Mouse (Mus musculus) bone marrow, adult 2 months (tissue): Measurements from ENCODE around the gene Rel. TPM values are rescaled to one million over a fixed set of nuclear protein-coding genes. Genes with fewer than 3 reads are reported as not detected.

Source experiments
- H3K27ac ChIP-seq: fragments of 200-500 bp; 2 replicates; pipeline ENCODE4 v1.5.1; 2012; ENCODE audit warnings: low read depth, mild to moderate bottlenecking, control low read depth, inconsistent platforms, low read length; ENCODE audit not compliant: control insufficient read depth, poor library complexity, insufficient read depth
- H3K4me1 ChIP-seq: fragments of 200-500 bp; 2 replicates; pipeline ENCODE4 v1.6.1; 2011; ENCODE audit warnings: low read length; ENCODE audit not compliant: control insufficient read depth, insufficient read depth
- H3K4me3 ChIP-seq: fragments of 200-500 bp; replicated peaks from 2 replicates; pipeline ENCODE3; 2011; ENCODE audit warnings: mild to moderate bottlenecking, low read depth, low read length, control low read depth; ENCODE audit not compliant: control insufficient read depth
- CTCF ChIP-seq: fragments of 200-500 bp; IDR thresholded peaks from 2 replicates; pipeline ENCODE4 v1.5.1; 2011; ENCODE audit warnings: low read length, control low read depth; ENCODE audit not compliant: control insufficient read depth, insufficient read depth
- POLR2A ChIP-seq: fragments of 200-500 bp; IDR thresholded peaks from 2 replicates; pipeline ENCODE4 v1.6.1; 2011; ENCODE audit warnings: low read depth, mild to moderate bottlenecking, control low read depth, low read length, borderline replicate concordance; ENCODE audit not compliant: control insufficient read depth
- WGBS: fragments of 180-500 bp; shearing (Covaris S2); methylation state at CpG from one replicate; pipeline ENCODE4 v1.1.7; 2018; 5-methylcytosine and 5-hydroxymethylcytosine counted together
- polyA plus RNA-seq: library from polyadenylated mRNA; stranded (reverse); fragments of >200 nt; gene quantifications from 2 replicates; pipeline ENCODE4 v1.2.4, GENCODE M21; 2011; ENCODE audit warnings: low replicate concordance; ENCODE audit not compliant: missing spikeins, insufficient read depth, insufficient read length

Gene Rel
- polyA plus RNA-seq, 1 experiment: 4.1 TPM

DNA sequence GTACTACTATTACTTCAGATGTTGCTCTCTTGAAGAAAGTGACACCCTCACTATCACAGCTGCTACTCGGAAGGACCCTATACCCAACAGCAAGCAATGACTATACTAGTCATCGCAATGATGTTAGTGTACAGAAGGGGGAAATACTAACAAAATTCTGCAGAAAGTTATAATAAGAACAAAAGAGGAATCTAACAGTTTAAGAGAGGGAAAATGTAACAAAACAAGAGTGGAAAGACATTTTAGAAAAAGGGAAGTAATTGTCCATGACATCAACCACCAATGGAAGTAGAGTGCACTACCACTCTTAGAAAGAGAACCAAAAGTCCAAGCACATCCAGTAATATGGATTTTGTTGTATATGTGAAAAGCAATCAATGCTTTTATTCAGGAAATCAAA lies 8.1 kb downstream of the Rel start:
- no peak overlapping the region for H3K27ac ChIP-seq
- no peak for TF ChIP-seq POLR2A
- no peak for TF ChIP-seq CTCF
- H3K4me3 ChIP-seq: no peak overlapping the region
- no peaks in the 10 kb centered on the region; the same call in 1 of the 2 replicates for H3K4me1 ChIP-seq
- WGBS: 69% methylated on average over 2 of the region's 2 CpGs

DNA sequence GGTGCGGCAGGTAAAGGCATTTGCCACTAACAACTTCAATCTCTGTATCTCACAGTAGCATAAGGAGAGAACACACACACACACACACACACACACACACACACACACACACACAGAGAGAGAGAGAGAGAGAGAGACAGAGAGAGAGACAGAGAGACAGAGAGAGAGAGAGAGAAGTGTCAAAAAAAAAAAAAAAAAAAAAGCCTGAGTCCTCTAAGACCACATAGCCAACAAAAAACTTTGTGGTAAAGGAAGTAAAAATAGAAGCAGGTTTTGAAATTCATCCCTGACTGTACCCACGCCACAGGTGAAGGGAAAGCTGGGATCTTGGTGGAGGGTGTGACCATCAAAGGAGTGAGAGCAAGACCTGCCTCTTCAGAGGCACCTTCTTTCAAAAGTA lies 12.6 kb downstream of the Rel start:
- Histone ChIP-seq H3K4me1 (no peaks in the 10 kb centered on the region; the same call in 1 of the 2 replicates), H3K27ac (no peak overlapping the region), H3K4me3 (no peak overlapping the region)
- TF ChIP-seq POLR2A (no peak), CTCF (no peak)
- WGBS: 34% methylated on average over 2 of the region's 2 CpGs

DNA sequence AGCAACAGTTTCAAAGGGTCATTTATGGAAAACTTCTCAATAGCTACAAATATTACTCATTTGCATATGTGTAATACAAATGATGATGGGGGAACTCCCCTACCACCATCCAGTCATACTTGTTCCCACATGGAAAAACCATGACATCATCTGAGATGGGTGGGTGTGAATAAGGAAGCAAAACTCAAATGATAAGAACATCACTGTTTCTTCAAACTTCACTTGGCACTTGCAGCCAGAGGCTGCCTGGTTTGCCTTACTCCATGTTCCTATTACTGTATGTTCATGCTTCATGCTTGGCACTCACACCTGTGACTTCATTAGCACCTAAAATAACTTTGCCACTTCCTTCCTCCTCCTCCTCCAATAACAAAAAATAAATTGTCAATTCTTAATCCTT lies 16.4 kb downstream of the Rel start:
- Histone ChIP-seq H3K4me1 (no peaks in the 10 kb centered on the region; the same call in 1 of the 2 replicates), H3K4me3 (no peak overlapping the region), H3K27ac (no peak overlapping the region)
- TF ChIP-seq CTCF (no peak), POLR2A (no peak)

DNA sequence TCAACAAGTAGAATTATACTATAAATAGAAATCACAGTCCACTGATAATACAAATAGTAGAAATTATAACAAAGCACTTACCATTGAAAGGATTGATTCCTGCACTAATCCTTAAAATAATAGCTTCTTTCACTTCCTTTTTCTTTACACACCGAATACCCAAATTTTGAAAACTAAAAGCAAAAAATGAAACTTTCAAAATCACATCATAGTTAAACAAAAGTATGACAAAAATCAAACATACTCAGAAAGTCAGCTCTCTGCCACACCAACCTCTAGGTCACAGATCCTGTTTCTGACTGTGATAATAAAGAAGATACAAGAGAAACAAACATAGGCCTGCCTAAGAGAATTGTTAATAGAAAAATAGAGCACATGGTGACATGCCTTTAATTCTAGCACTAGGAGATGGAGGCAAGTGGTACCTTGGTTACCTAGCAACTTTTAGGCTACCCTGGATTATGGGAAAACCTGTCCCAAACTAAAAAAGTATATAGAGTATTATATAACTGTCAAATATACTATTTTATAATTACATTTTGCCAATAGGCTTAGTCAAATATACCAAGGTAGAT lies 17.5 kb downstream of the Rel start:
- 28% methylated on average over 1 of the region's 1 CpGs for WGBS

DNA sequence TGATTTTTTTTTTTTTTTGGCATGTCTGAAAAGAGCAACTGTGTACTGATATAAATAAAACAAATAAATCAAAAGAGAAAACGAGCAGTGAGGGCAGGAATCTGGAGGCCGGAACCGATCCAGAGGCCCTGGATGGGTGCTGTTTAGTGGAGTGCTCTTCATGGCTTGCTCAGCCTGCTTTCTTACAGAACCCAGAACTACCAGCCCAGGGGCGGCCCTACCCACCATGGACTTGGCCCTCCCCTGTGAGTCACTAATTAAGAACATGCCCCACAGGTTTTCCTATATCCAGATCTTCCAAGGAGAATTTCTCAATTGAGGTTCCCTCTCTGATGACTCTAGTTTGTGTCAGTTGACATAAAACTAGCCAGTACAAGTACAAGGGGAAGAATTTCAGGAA lies 24.7 kb downstream of the Rel start:
- TF ChIP-seq POLR2A (no peak), CTCF (no peak)
- Histone ChIP-seq H3K4me3 (no peak overlapping the region), H3K4me1 (no peaks in the 10 kb centered on the region), H3K27ac (no peak overlapping the region)
- WGBS: 90% methylated on average over 4 of the region's 4 CpGs

More for the DNA sequence above, 17.5 kb downstream of the Rel start:
- H3K4me3 ChIP-seq: no peak overlapping the region
- no peaks in the 10 kb centered on the region; the same call in 1 of the 2 replicates for H3K4me1 ChIP-seq
- no peak for TF ChIP-seq CTCF
- TF ChIP-seq POLR2A: no peak
- no peak overlapping the region for H3K27ac ChIP-seq

DNA sequence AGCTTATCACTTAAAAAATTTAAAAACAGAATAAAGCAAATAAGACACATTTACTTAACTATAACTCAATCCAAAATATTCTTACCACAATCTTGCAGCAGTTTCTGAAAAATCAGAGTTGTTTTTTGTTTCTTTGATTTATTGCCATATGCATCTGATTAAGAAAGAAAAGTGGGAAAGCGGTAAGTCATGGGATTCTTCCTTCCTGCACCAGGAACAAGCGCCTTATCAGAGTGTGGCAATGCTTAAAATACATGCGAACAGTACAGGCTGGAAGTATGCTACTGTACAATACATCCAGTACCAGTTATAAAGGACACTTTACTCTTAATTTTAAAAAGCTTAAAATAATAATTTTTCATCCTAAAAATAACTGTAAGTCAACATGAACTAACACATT lies 26.4 kb downstream of the Rel start:
- no peak for TF ChIP-seq CTCF
- TF ChIP-seq POLR2A: no peak
- no peaks in the 10 kb centered on the region for H3K4me1 ChIP-seq
- no peak overlapping the region for H3K27ac ChIP-seq
- no peak overlapping the region for H3K4me3 ChIP-seq
- 74% methylated on average over 3 of the region's 3 CpGs for WGBS

DNA sequence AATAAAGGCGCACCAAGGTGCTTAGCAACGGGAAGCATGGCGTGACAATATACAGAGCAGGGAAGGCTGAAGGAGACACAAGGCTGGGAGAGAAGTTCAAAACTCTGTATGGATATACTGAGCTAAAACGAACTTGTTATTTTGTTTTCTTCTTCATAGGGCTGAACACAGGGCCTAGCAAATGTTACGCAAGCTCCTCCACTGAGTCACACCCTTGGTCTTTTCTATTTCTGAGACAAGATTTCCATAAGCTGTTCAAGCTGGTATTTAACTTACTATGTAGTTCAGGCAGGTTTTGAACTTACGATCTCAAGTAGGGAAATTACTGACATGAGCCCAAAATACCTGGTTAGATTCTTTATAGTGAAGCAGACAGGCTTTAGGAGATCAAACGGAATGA lies 29.4 kb downstream of the Rel start:
- H3K27ac ChIP-seq: no peak overlapping the region
- H3K4me3 ChIP-seq: no peak overlapping the region
- TF ChIP-seq POLR2A (no peak), CTCF (no peak)
- H3K4me1 ChIP-seq: no peaks in the 10 kb centered on the region
- 82% methylated on average over 7 of the region's 7 CpGs for WGBS

DNA sequence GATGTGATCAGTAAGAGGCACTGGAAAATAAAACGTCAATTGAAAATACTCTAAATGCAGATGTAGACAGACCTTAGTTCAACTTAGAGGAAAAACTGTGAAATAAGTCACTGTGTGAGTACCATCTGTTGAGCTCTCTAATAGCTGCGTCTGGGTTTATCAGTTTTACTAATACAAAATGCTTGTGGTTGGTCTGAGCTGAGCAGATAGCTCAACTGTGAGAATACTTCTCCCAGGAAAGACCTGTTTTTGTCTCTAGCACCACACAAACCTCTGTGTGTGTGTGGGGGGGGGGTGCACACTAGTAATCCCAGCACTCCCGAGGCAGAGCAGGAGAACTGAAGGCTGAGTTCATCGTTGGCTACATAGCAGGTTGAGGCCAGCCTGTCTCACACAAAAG lies 29.9 kb downstream of the Rel start:
- WGBS: 65% methylated on average over 4 of the region's 4 CpGs
- Histone ChIP-seq H3K4me1 (no peaks in the 10 kb centered on the region), H3K4me3 (no peak overlapping the region), H3K27ac (no peak overlapping the region)
- TF ChIP-seq POLR2A (no peak), CTCF (no peak)

DNA sequence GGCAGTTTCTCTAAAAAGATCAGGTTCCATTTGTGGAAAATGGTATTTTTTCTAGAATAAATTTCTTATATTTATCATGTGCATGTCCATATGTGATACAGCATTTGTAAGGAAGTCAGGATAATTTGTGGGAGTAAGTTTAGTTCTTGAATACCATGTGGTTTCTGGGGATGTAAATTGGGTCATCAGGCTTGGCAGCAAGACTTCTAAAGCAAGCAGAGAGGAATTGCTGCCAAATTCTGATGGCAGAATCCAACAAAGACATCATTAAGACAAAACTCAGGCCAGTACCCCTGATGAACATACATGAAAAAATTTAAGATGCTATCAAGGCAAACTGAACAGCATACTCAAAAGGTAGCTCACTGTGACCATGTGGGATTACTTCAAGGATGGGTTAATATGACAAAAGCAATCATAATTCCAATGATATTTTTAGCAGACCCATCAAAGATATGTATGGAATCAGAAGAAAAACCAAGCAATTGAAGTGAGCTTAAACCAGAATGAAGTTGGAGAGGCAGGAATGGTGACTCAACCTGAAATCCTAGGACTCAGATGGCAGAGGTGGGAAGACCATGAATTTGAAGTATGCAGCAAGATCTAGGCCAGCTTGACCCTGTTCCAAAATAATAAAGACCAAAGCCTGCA lies 34.8 kb downstream of the Rel start:
- Histone ChIP-seq H3K4me1 (no peaks in the 10 kb centered on the region), H3K4me3 (no peak overlapping the region), H3K27ac (no peak overlapping the region)
- TF ChIP-seq POLR2A: no peak

DNA sequence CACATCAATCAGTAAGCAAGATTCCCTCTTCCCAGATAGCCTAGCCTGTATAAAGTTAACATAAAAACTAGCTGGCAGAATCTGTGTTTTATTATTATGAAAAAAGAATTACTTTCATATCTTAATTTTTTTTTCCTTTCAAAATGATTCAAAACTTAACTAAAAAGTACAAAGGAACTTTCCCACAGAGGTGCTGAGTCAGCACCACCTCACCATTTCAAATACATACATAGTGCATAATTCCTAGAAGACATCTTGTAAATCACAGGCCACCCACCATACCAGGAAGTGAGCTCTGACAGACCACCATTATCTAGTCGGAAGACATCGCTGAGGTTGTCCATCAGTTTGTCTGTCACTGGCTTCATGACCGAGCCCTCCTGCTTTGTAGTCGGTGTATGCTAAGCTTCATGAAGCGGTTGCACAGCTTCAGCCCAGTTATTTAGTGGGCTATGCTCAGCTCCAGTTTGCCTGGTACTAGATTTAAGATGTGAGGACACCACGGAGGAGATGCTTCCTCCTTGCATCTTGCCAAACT lies 36.0 kb downstream of the Rel start:
- Histone ChIP-seq H3K27ac (no peak overlapping the region), H3K4me3 (no peak overlapping the region), H3K4me1 (no peaks in the 10 kb centered on the region)
- TF ChIP-seq POLR2A (no peak), CTCF (no peak)
- 82% methylated on average over 6 of the region's 6 CpGs for WGBS
